Mouse (Mus musculus): ENCODE measurements around the gene Wdcp. TPM values are rescaled to one million over a fixed set of nuclear protein-coding genes. Genes with fewer than 3 reads are reported as not detected.

Wdcp gene
- polyA plus RNA-seq, 1 experiment from 2014 or later: 17.5 TPM

GRCm38 (mm10) chr12:4898024-4898423, 54.9 kb downstream of the Wdcp start:
- no peak overlapping the region for H3K9ac ChIP-seq
- no peaks in the 10 kb centered on the region for H3K4me1 ChIP-seq (ENCODE audit: insufficient read depth)
- no peak overlapping the region for H3K4me3 ChIP-seq (ENCODE audit: low read depth, low read length)
- no peak for TF ChIP-seq CTCF (IDR thresholded peaks at IDR 0.05; ENCODE audit: low read depth)
- no peaks in the 10 kb centered on the region for H3K9me3 ChIP-seq (ENCODE audit: low read depth, low read length)
- ATAC-seq (ENCODE audit: insufficient read depth): no peak
- H3K27me3 ChIP-seq (ENCODE audit: insufficient read depth, low read length): no peaks in the 10 kb centered on the region
- no peak overlapping the region for H3K27ac ChIP-seq (ENCODE audit: low read depth)
- H3K4me2 ChIP-seq: no peak overlapping the region
- no peak for DNase-seq
- WGBS: 93% methylated on average over 5 of the region's 5 CpGs
- 0 out of 2 replicates have a peak, but pooled peaks cover 3% of the 10 kb centered on the region for H3K36me3 ChIP-seq (ENCODE audit: insufficient read depth)

GRCm38 (mm10) chr12:4905946-4906345, 62.8 kb downstream of the Wdcp start:
- Histone ChIP-seq H3K36me3 (ENCODE audit: insufficient read depth) (0 out of 2 replicates have a peak, but pooled peaks cover 3% of the 10 kb centered on the region), H3K9ac (no peak overlapping the region), H3K4me2 (peak overlapping the region; percentile 85; the same call in 1 of the 2 replicates), H3K27me3 (ENCODE audit: insufficient read depth, low read length) (no peaks in the 10 kb centered on the region), H3K27ac (ENCODE audit: low read depth) (no peak overlapping the region), H3K4me3 (ENCODE audit: low read depth, low read length) (no peak overlapping the region), H3K4me1 (ENCODE audit: insufficient read depth) (no peaks in the 10 kb centered on the region), H3K9me3 (ENCODE audit: low read depth, low read length) (no peaks in the 10 kb centered on the region)
- 79% methylated on average over 7 of the region's 7 CpGs for WGBS
- ATAC-seq (ENCODE audit: insufficient read depth) (no peak), DNase-seq (peak; percentile 60)
- no peak for TF ChIP-seq CTCF (IDR thresholded peaks at IDR 0.05; ENCODE audit: low read depth)

GRCm38 (mm10) chr12:4906476-4906875, 63.4 kb downstream of the Wdcp start:
- H3K27ac ChIP-seq (ENCODE audit: low read depth): peak overlapping the region; percentile 80; the same call in 1 of the 2 replicates
- 0 out of 2 replicates have a peak, but pooled peaks cover 3% of the 10 kb centered on the region for H3K36me3 ChIP-seq (ENCODE audit: insufficient read depth)
- no peaks in the 10 kb centered on the region for H3K4me1 ChIP-seq (ENCODE audit: insufficient read depth)
- H3K9me3 ChIP-seq (ENCODE audit: low read depth, low read length): no peaks in the 10 kb centered on the region
- H3K4me3 ChIP-seq (ENCODE audit: low read depth, low read length): peak overlapping the region; percentile 75
- no peak for TF ChIP-seq CTCF (IDR thresholded peaks at IDR 0.05; ENCODE audit: low read depth)
- no peaks in the 10 kb centered on the region for H3K27me3 ChIP-seq (ENCODE audit: insufficient read depth, low read length)
- peak overlapping the region; percentile 85 for H3K4me2 ChIP-seq
- WGBS: 38% methylated on average over 7 of the region's 7 CpGs
- ATAC-seq (ENCODE audit: insufficient read depth): no peak
- DNase-seq: no peak
- H3K9ac ChIP-seq: peak overlapping the region; percentile 84

- H3K9me3 ChIP-seq (ENCODE audit: low read depth, low read length): no peaks in the 10 kb centered on the region
- peak; percentile 22; the same call in 1 of the 2 replicates for TF ChIP-seq CTCF (IDR thresholded peaks at IDR 0.05; ENCODE audit: low read depth)
- peak within 1 kb of the TSS; percentile 80 for H3K27ac ChIP-seq (ENCODE audit: low read depth)
- peak within 1 kb of the TSS; percentile 85 for H3K4me2 ChIP-seq
- peak; percentile 96 for DNase-seq
- WGBS: under 1% methylated on average over 125 of the region's 125 CpGs
- ATAC-seq (ENCODE audit: insufficient read depth): peak; percentile 95
- H3K27me3 ChIP-seq (ENCODE audit: insufficient read depth, low read length): no peaks in the 10 kb centered on the region
- H3K4me1 ChIP-seq (ENCODE audit: insufficient read depth): no peaks in the 10 kb centered on the region
- H3K9ac ChIP-seq: peak within 1 kb of the TSS; percentile 84
- 0 out of 2 replicates have a peak, but pooled peaks cover 3% of the 10 kb centered on the region for H3K36me3 ChIP-seq (ENCODE audit: insufficient read depth)
- peak within 1 kb of the TSS; percentile 75 for H3K4me3 ChIP-seq (ENCODE audit: low read depth, low read length)
Observed at GRCm38 (mm10) chr12:4906951-4907906, 64.1 kb downstream of the Wdcp start, which contains the start of gene Ubxn2a. TSS of gene Ubxn2a (minus strand) at chr12:4907705.

GRCm38 (mm10) chr12:4908391-4908790, 65.3 kb downstream of the Wdcp start:
- DNase-seq (no peak), ATAC-seq (ENCODE audit: insufficient read depth) (no peak)
- WGBS: 85% methylated on average over 7 of the region's 7 CpGs
- Histone ChIP-seq H3K27ac (ENCODE audit: low read depth) (no peak overlapping the region), H3K4me2 (no peak overlapping the region), H3K27me3 (ENCODE audit: insufficient read depth, low read length) (no peaks in the 10 kb centered on the region), H3K4me1 (ENCODE audit: insufficient read depth) (no peaks in the 10 kb centered on the region), H3K9me3 (ENCODE audit: low read depth, low read length) (no peaks in the 10 kb centered on the region), H3K36me3 (ENCODE audit: insufficient read depth) (0 out of 2 replicates have a peak, but pooled peaks cover 3% of the 10 kb centered on the region), H3K4me3 (ENCODE audit: low read depth, low read length) (no peak overlapping the region), H3K9ac (no peak overlapping the region)
- TF ChIP-seq CTCF (IDR thresholded peaks at IDR 0.05; ENCODE audit: low read depth): no peak

Other genes with a start within 250 kb of the Wdcp start
- 0.39 and 0.41 TPM in 2 replicates for gene Fam228a, start 104.9 kb upstream of the Wdcp start, polyA plus RNA-seq (2014; fragmentation: Nextera tagmentation; extraction: Ambion mirVana)
- gene Pfn4, start 74.3 kb upstream of the Wdcp start, polyA plus RNA-seq (2014; fragmentation: Nextera tagmentation; extraction: Ambion mirVana): 2.1 and 2.5 TPM in 2 replicates
- gene Fam228b, start 74.0 kb upstream of the Wdcp start, polyA plus RNA-seq (2014; fragmentation: Nextera tagmentation; extraction: Ambion mirVana): 1.4 and 1.6 TPM in 2 replicates
- gene Sf3b6, start 25.8 kb upstream of the Wdcp start, polyA plus RNA-seq (2014; fragmentation: Nextera tagmentation; extraction: Ambion mirVana): 258 and 261 TPM in 2 replicates
- gene Fkbp1b, start 1.7 kb upstream of the Wdcp start, polyA plus RNA-seq (2014; fragmentation: Nextera tagmentation; extraction: Ambion mirVana): 9.4 and 10.0 TPM in 2 replicates
- gene Mfsd2b, start 31.1 kb downstream of the Wdcp start, polyA plus RNA-seq (2014; fragmentation: Nextera tagmentation; extraction: Ambion mirVana): 2.6 and 2.9 TPM in 2 replicates
- gene Ubxn2a, start 64.4 kb downstream of the Wdcp start, polyA plus RNA-seq (2014; fragmentation: Nextera tagmentation; extraction: Ambion mirVana): 21.2 and 27.0 TPM in 2 replicates
- gene Atad2b, start 74.0 kb downstream of the Wdcp start, polyA plus RNA-seq (2014; fragmentation: Nextera tagmentation; extraction: Ambion mirVana): 19.0 and 20.4 TPM in 2 replicates

All from lung, embryonic 14.5 days (tissue).